Mouse (Mus musculus): ENCODE results near the gene Icosl.
"Not testable (repeated sequence)": the region's sequence is repeated elsewhere in the genome, so short reads cannot be mapped to it uniquely, and the experiment has no call there.

Icosl gene

DNA sequence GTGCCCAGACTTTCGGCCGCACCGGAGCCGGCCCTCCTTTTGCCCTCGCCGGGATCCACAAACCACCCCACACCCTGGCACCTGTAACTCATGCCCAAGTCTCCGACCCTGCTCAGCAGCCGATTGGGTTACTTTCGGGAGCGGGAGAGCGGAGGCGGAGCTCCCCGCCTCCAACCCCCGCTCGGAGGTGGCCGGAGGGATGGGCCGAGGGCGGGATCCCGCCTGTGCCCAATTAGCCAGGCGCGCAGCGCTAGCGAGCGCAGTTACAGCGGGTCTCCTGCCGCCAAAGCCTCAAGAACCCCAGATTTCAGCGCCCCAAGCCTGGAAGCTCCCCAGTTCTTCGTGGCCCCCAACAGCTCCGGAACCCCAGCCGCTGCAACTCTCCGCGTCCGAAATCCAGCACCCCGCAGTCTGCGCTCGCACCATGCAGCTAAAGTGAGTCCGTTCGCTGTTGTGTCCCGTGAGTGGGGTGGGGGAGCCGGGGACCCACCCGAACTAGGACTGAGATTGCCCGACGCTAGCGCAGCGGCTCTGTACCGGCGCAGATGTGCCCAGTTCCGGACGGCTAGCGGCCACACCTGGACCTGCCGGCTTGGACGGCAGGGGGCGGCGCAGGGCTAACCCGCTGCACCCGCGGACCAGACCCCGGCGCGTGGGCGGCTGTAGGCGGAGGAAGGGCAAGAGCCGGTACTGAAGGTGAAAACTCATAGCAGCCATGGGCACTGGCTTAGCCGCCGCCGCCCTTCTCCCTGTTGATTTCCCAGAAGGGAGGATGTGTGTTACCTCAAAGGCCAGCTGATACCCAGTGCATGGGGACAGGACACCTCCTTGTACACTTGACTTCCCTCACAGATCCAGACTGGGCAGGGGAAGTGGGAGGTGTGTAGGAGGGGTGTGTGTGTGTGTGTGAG lies at the start of gene Icosl:
Icosl (plus strand) TSS at position 202 of the 911 bp plus-strand sequence.
- DNase-seq (ENCODE audit: low spot score in 2 of 2): peak in 1 of 2 experiments; percentile 41

DNA sequence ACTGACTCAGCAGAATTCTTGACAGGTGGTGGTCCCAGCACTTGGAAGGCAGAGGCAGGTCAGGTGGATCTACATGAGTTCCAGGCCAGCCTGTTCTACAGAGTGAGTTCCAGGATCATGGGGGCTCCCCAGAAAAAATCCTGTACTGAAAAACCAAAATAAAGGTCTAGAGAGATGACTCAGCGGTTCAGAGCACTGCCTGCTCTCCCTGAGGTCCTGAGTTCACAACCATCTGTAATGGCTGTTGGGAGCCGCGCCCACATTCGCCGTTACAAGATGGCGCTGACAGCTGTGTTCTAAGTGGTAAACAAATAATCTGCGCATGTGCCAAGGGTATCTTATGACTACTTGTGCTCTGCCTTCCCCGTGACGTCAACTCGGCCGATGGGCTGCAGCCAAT lies 49.1 kb upstream of the Icosl start:
- DNase-seq (ENCODE audit: low spot score in 2 of 2): not testable (repeated sequence)

GRCm38 (mm10) chr10:78025453-78025852 lies 43.6 kb upstream of the Icosl start:
- DNase-seq (ENCODE audit: low spot score in 2 of 2): not testable (repeated sequence)

- peak in 1 of 2 experiments; percentile 61 for DNase-seq (ENCODE audit: low spot score in 2 of 2)
These were observed 41.0 kb upstream of the Icosl start for GRCm38 (mm10) chr10:78028129-78028528.

DNA sequence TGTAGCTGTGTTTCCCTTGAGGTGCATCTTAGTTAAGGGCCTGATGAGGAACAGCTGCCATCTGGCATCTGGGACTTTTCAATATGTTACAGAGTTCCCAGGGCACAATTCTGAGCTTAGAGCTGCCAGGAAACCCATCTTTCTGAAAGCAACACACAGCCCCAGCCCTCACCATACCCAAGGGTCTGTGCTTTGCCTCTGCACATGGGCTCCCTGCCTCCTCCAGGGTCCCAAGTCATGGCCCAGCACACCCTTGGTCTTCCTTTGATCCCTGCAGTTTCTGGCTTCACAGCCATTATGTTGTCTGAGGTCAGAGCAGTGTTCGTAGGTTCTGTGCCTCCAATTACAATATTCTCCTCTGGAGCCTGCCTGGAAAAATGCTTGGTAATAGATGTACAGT lies 40.0 kb upstream of the Icosl start:
- no peak for DNase-seq (ENCODE audit: low spot score in 2 of 2)

GRCm38 (mm10) chr10:78031987-78032386 lies 37.1 kb upstream of the Icosl start:
- no peak for DNase-seq (ENCODE audit: low spot score in 2 of 2)

GRCm38 (mm10) chr10:78037139-78037538 lies 32.0 kb upstream of the Icosl start:
- DNase-seq (ENCODE audit: low spot score in 2 of 2): no peak

DNA sequence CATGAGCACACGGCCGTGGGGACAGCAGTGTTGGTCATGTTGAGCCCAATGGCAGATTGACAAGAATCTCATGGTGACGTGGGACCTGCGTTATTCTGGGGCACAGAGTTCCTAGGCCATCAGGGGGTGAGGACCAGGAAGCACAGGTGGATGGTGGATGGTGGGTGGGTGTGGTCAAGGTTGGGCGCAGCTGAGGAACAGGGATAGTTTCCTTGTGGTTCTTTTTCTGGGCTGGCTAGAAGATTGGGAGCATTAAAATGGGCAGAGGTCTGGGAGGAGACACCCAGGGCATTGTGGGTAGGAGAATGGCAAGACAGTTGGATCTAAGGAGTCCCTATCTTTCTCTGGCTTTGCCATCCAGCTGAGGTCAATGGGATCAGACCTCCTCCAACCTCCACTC lies 27.5 kb upstream of the Icosl start, which contains the start of gene Dnmt3l:
Dnmt3l (plus strand) TSS at position 301 of the 400 bp plus-strand sequence.
- no peak for DNase-seq (ENCODE audit: low spot score in 2 of 2)

- no peak for DNase-seq (ENCODE audit: low spot score in 2 of 2)
These were observed 27.0 kb upstream of the Icosl start for GRCm38 (mm10) chr10:78042096-78042495.

GRCm38 (mm10) chr10:78042697-78043405 lies 26.3 kb upstream of the Icosl start:
- no peak for DNase-seq (ENCODE audit: low spot score in 2 of 2)

GRCm38 (mm10) chr10:78043406-78043836 lies 25.7 kb upstream of the Icosl start, which contains the start of gene Aire:
Gene Aire (minus strand): TSS chr10:78043610.
- DNase-seq (ENCODE audit: low spot score in 2 of 2): peak in 1 of 2 experiments; percentile 48

GRCm38 (mm10) chr10:78044531-78044930 lies 24.6 kb upstream of the Icosl start:
- no peak for DNase-seq (ENCODE audit: low spot score in 2 of 2)

DNA sequence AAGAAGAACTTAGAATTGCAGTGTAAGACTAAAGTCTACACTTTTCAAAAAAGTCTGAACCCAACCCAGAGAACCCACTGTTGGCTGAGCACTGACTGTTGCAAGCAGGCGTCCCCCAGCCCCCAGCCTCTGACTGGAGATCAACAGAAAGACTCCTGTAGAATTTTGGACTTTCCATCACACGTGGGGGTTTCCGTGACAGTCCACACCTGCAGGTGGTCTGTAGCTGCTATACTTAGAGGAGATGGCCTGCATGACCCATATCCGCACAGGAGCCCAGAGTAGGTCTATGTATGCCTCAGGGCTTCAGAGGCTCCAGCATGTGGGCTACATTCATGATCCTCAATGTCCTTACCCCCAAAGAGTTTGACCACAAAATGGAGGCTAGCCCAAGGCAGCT lies 22.7 kb upstream of the Icosl start:
- DNase-seq (ENCODE audit: low spot score in 2 of 2): no peak

- DNase-seq (ENCODE audit: low spot score in 2 of 2): no peak
These were observed 20.9 kb upstream of the Icosl start for GRCm38 (mm10) chr10:78048061-78048730.

DNA sequence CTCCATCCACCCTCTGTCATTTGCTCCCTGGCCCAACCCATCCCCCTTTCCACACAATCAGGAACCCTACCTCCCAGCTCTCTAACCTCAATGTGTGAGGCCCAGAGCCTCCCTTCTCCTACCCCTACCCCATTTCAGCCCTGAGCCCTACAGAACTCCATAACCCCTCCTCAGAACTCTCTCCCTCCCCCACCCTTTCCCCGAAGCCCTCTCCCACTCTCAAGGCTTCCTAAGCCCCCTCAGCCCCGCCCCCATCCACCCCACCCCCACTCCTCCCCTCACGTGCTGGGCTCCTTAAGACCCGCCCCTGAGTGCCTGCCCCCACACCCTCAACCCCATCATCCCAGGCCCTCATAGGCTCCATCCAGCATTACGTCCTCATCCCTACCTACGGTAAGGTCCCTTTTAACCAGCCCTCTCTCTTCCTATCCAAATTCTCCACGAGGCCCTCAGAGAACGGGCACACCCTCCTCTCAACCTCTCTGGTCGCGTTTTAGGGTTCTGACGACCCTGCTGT lies 19.5 kb upstream of the Icosl start:
- no peak for DNase-seq (ENCODE audit: low spot score in 2 of 2)

DNA sequence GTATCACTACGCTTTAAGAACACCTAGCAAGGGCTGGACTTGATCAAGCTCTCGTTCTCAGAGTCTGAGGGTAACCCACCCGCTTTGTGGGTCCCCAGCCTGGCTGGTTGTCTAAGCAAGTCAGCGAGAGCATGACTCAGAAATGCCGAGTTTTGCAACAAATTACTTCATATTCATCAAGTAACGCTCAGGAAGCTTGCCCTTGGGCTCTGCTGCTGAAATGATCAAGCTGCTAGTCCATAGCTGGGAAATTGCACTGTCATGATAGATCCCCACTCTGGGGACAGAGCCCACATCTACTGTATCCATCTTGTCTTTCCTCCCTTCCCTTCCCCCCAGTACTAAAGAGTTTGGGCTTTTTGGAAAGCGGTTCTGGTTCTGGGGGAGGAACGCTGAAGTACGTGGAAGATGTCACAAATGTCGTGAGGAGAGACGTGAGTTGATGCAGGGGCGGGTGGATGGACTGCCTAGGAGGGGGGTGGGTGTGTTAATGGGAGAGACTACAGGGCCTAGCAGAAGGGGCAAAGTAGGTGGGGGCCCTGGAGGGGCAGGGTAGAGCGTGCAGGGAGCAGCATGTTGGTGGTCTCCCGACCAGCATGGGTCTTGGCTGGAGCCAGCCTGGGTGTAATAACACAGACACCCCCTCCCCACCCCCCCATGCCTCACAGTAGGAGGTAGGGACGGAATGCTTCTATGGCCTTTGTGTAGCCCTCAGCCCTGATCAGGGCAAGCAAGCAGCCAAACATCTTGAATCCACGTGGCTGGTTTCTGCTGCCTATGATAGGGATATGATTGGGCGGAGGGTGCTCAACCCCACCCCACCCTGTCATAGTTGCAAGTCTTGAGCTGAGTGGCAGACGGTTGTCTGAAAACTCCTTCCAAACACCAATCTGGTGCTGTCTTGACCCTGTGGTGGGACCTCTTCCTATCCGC lies 14.2 kb upstream of the Icosl start:
- no peak for DNase-seq (ENCODE audit: low spot score in 2 of 2)

DNA sequence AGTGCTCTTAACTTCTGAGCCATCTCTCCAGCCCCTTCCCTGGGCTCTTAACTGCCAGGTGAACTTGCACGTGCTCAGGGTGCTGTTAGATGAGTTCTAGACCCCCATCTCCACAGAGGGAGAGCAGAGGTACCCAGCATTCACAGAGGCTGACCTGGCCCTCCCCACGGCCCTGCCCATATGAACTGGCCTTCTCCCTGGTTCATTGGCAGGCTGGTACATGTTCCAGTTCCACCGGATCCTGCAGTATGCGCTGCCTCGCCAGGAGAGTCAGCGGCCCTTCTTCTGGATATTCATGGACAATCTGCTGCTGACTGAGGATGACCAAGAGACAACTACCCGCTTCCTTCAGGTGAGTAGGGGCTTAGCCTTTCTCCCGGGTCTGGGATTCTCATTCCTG lies 12.0 kb upstream of the Icosl start:
- no peak for DNase-seq (ENCODE audit: low spot score in 2 of 2)

DNA sequence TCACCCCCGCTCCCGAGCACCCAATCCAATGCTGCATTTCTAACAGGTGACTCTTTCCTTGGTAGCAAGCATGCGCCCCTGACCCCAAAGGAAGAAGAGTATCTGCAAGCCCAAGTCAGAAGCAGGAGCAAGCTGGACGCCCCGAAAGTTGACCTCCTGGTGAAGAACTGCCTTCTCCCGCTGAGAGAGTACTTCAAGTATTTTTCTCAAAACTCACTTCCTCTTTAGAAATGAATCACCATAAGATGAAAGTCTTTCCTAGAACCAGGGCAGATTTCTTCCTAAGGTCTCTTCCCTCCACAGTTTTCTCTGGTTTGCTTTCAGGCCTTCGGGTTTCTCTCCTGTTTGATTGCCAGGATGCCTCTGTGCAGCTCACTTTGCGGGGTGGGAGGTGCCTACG lies 6.0 kb upstream of the Icosl start:
- no peak for DNase-seq (ENCODE audit: low spot score in 2 of 2)

DNA sequence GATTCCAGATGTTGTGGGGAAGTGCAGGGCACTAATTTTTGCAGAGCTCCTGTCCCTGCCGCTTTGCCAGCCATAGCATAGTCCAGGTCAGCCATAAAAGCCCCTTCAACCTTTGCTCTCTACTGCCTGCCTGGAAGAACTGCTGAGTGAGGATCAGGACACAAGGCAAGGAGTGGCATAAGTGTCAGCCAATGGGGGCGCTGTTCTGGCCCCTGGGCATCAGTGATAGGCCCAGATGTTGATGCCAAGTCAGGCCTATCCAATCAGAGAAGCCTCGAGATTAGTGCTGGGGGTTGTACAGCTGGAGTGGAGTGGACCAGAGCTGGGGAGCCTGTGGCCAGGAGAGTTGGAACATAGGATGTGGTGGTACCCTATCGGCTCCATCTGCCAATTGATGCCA lies 1.9 kb upstream of the Icosl start:
- no peak for DNase-seq (ENCODE audit: low spot score in 2 of 2)

- no peak for DNase-seq (ENCODE audit: low spot score in 2 of 2)
These were observed 561 bp upstream of the Icosl start for GRCm38 (mm10) chr10:78068541-78068940.

DNA sequence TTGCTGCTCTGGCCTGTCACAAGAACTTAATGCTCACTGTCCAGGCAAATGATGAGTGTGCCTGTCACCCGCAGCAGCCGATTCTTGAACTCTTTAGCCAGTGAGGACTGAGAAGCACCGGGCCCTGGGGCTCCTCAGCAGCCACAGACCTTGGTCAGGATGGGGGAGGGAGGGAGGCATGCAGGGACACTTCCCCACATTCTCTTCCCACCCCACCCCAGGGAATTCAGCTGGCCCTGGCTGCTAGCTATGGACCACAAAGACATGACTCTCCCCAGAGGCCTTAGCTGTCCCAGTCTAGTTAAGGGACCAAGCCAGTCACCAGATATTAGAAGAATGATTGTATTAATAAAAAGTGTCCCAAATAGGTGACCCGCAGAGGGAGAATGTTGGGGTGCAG lies 5.0 kb downstream of the Icosl start:
- no peak for DNase-seq (ENCODE audit: low spot score in 2 of 2)

All from frontal cortex, postnatal 10 days (tissue).